Mouse (Mus musculus) testis, adult 2 months (tissue): ENCODE measurements at regions not wholly inside any gene's neighbourhood (a gene's known extent, or its start where the extent isn't known, plus 50 kb on each side); places are given as distances from the start of the nearest gene placed in this dataset.

Source experiments
- CTCF ChIP-seq: fragments of 200-500 bp; IDR thresholded peaks from 2 replicates; pipeline ENCODE4 v1.5.1; 2012; ENCODE audit warnings: low read depth, mild to moderate bottlenecking, inconsistent platforms, low read length, moderate library complexity; ENCODE audit not compliant: control insufficient read depth, insufficient read depth, insufficient replicate concordance
- POLR2A ChIP-seq: fragments of 200-500 bp; IDR thresholded peaks from 2 replicates; pipeline ENCODE4 v1.6.1; 2012; ENCODE audit warnings: low read depth, mild to moderate bottlenecking, inconsistent platforms, low read length, moderate library complexity; ENCODE audit not compliant: control insufficient read depth

- TF ChIP-seq CTCF (no peak), POLR2A (no peak)
These were observed 198.6 kb downstream of the Gm11361 start for GRCm38 (mm10) chr13:28455878-28456277.
